Mouse (Mus musculus): ENCODE data around the gene Ndst2. TPM values are rescaled to one million over a fixed set of nuclear protein-coding genes. Genes with fewer than 3 reads are reported as not detected.
"Not testable (repeated sequence)": the region's sequence is repeated elsewhere in the genome, so short reads cannot be mapped to it uniquely, and the experiment has no call there.

The Ndst2 gene
- total RNA-seq, 2 experiments from 2014 or later = 7.2 to 27.8 TPM

DNA sequence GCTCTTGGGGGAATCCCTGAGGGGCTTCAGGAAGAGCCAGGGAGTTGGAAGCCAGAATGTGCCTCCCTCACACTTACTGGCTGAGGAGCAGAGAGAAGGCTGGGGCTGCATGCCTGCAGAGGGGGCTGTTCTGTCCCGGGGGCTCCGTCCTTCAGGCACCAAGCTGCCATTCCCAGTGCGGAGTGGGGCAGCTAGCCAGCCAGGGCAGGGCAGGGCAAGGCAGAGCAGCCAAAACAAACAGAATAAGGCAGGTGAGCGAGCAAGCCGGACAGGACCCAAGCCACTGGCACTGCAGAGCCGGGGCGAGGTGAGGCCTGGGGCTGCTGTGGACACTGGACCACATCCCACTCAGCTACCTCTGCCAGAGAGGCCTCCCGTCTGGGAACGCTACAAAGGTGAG lies 6.9 kb upstream of the Ndst2 start:
- ATAC-seq (replicated peaks; ENCODE audit: poor library complexity, severe bottlenecking) = no peak

DNA sequence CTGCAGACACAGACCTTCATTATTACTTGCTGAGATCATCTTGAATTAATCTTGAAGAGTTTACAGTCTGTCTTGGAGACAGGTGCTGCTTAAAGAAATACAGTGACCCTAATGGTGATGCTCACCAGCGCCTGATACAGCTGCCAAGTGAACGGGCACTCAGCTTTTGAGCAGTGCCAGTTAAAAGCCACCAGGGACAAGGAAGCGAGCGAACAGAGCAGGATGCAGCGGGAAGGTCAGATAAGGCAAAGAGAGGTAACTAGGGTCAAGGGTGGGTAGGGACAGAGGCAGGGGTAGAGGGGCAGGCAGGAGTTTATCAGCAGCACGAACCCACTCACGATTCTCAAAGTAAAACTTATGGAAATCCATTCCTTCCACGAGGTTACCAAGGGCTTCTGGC lies 4.1 kb upstream of the Ndst2 start:
- no peak for ATAC-seq (replicated peaks; ENCODE audit: poor library complexity, severe bottlenecking)

- peak; percentile 54 for ATAC-seq (replicated peaks; ENCODE audit: poor library complexity, severe bottlenecking)
Observed at GRCm38 (mm10) chr14:20737306-20737705, 2.9 kb upstream of the Ndst2 start.

GRCm38 (mm10) chr14:20735892-20736390 lies 1.6 kb upstream of the Ndst2 start:
- ATAC-seq (replicated peaks; ENCODE audit: poor library complexity, severe bottlenecking) = no peak

DNA sequence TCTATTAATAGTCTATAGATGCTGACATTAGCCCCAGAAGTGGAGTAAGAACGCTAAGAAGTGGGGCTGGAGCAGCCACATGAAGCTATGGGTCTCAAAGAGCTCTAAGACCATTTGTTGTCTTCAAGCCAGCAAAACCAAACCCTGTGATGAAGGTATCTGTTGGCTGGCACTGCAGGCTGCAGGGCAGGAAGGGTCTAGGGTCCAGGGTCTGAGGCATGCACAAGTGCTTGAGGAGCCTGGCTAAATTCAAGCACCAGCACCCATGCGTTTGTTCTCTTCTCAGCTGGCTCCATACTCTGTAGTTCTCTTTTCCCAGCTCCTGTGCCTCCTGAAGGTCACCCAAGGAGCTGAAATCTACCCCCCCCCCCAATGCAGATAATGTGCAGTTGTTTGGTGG lies 690 bp upstream of the Ndst2 start:
- no peak for ATAC-seq (replicated peaks; ENCODE audit: poor library complexity, severe bottlenecking)

GRCm38 (mm10) chr14:20733041-20733951 lies 1.1 kb downstream of the Ndst2 start:
- ATAC-seq (replicated peaks; ENCODE audit: poor library complexity, severe bottlenecking) = peak; percentile 33

DNA sequence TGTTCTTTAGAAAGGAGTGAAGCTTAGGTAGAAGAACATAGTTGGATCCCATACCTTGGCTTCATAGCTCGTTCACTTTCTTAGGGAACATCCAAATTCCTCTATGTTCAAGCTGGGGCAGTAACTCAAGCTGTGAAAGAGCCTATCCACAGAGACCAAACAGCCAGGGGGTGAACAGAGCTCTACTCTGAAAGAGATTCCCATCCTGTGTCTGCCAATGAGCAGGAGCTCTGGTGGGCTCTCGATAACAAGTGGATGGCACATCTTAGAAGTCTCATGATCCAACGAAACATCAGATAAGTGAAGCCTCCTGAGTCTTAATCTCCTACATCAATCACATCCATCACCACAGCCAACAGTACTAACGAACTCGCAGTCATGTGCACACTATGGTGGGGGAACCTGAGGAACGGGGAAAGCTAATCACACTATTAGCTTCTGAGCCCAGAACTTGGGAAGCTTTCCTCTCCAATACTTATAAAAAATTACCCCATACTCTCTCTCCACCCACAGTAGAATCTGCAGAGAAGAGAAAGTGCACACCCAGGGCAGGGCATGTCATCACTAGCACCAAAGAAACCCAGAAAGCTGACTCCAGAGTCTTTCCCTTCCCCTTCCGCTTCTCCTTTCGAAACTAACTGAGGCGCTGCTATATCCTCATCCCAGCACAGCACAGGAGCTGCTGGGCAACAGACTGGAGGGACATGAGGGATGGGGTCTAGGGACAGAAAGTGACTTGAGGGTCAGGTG lies 3.3 kb downstream of the Ndst2 start:
- ATAC-seq (replicated peaks; ENCODE audit: poor library complexity, severe bottlenecking) = peak; percentile 13; the same call in 1 of the 2 replicates

GRCm38 (mm10) chr14:20729871-20730270 lies 4.5 kb downstream of the Ndst2 start:
- no peak for ATAC-seq (replicated peaks; ENCODE audit: poor library complexity, severe bottlenecking)

DNA sequence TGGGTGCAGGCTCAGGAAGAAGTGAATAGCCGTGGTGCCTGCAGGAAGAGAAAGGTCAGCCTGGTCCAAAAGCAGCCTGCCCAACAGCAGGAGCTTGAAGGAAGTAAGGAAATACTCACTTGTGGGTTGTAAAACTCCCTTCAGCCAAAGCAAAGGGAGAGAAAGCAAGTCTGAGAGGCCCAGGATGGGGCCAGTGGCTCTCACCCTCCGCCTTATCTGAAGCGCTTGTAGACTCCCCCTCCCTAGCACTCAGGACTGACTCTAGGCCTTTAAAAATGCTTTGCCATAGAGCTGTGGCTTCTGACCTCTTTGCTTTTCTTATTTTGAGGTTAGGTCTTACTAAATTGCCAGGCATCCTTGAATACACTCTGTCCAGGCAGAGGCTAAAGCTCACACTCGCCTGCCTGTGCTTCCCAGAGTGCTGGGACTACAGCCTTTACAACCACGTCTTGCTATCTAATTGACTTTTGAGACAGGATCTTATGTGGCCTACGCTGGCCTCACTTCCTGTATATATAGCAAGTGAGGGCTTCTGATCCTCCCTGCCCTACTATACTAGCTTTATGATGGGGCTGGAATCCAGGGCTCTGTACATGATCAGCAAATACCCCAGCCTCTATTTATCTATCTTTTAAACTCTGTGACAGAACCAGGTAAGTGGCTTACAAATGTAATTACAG lies 8.6 kb downstream of the Ndst2 start:
- ATAC-seq (replicated peaks; ENCODE audit: poor library complexity, severe bottlenecking) = no peak

DNA sequence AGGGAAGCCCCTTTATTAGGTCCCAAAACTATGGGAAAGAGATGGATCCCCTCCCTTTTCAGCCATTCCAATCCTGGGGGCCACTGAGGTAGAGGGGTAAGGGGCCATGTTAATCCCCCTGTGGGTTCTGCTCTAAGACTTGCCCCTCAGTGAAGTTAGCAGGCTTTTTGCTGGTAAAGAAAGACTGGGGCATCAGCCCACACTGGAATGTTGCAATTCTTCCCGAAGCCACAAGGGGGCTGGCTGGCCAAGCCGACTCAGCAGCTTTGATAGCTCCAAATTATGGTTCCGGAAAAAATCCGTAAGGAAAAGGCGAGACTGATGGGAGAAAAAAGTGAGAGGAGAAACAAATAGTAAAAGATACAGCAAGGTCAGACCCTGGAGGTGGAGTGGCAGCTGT lies 10.3 kb downstream of the Ndst2 start:
- ATAC-seq (replicated peaks; ENCODE audit: poor library complexity, severe bottlenecking) = no peak; the same call in 1 of the 2 replicates

DNA sequence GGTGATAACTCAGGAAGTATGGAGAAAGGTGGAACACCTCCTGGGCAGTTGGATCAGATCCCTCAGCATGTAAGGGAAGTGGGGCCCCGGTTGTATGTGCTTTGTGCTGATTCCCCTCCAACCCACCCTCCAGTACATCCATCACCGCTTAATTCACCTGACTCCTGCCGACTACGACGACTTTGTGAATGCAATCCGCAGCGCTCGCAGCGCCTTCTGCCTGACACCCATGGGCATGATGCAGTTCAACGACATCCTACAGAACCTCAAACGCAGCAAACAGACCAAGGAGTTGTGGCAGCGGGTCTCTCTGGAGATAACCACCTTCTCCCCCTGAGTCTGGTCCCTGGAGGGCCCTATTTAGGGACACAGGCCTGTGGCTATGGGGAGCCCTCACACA lies 11.4 kb downstream of the Ndst2 start:
- ATAC-seq (replicated peaks; ENCODE audit: poor library complexity, severe bottlenecking) = no peak

DNA sequence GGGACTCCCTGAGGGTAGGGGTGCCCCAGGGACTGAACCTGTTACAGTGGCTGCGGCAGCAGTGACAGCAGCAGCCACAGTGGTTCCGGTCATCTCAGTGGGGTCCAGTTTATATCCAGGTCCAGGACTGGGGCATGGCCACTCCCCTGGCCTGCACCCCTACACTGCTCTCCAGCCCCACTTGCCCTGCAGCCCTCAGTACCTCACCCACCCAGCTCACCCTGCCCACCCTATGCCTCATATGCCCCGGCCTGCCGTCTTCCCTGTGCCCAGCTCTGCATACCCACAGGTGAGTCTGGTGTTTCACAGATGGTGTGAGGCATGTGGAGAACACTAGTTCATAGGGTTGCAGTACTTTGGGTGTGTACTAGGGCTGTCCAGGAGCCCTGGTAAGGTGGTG lies 13.0 kb downstream of the Ndst2 start:
- no peak for ATAC-seq (replicated peaks; ENCODE audit: poor library complexity, severe bottlenecking)

GRCm38 (mm10) chr14:20719767-20720166 lies 14.6 kb downstream of the Ndst2 start:
- no peak for ATAC-seq (replicated peaks; ENCODE audit: poor library complexity, severe bottlenecking)

DNA sequence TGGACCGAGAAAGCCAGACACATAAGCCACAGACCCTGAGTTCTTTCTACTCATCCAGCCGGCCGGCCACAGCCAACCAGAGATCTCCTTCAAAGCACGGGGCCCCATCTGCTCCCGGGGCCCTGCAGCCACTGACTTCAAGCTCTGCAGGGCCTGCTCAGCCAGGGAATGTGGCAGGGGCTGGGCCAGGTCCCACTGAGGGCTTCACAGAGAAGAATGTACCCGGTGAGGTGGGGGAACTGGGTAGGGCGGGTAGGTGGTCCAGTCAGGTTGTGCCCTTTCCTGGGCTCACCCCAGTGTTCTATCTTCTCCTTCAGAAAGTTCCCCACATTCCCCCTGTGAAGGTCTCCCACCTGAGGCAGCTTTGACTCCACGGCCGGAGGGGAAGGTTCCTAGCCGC lies 15.9 kb downstream of the Ndst2 start:
- no peak for ATAC-seq (replicated peaks; ENCODE audit: poor library complexity, severe bottlenecking)

DNA sequence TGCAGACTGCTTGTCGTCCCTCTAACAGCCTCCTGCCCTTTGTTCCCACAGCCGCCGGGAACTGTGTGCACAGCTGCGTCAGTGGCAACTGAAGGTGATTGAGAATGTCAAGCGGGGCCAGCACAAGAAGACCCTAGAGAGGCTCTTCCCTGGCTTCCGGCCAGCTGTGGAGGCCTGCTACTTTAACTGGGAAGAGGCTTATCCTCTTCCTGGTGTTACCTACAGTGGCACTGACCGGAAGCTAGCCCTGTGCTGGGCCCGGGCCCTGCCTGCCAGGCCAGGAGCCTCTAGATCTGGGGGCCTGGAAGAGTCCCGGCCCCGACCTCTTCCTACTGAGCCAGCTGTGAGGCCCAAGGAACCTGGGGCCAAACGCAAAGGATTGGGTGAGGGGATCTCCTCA lies 20.5 kb downstream of the Ndst2 start:
- no peak for ATAC-seq (replicated peaks; ENCODE audit: poor library complexity, severe bottlenecking)

GRCm38 (mm10) chr14:20708239-20708638 lies 26.1 kb downstream of the Ndst2 start:
- ATAC-seq (replicated peaks; ENCODE audit: poor library complexity, severe bottlenecking) = no peak

DNA sequence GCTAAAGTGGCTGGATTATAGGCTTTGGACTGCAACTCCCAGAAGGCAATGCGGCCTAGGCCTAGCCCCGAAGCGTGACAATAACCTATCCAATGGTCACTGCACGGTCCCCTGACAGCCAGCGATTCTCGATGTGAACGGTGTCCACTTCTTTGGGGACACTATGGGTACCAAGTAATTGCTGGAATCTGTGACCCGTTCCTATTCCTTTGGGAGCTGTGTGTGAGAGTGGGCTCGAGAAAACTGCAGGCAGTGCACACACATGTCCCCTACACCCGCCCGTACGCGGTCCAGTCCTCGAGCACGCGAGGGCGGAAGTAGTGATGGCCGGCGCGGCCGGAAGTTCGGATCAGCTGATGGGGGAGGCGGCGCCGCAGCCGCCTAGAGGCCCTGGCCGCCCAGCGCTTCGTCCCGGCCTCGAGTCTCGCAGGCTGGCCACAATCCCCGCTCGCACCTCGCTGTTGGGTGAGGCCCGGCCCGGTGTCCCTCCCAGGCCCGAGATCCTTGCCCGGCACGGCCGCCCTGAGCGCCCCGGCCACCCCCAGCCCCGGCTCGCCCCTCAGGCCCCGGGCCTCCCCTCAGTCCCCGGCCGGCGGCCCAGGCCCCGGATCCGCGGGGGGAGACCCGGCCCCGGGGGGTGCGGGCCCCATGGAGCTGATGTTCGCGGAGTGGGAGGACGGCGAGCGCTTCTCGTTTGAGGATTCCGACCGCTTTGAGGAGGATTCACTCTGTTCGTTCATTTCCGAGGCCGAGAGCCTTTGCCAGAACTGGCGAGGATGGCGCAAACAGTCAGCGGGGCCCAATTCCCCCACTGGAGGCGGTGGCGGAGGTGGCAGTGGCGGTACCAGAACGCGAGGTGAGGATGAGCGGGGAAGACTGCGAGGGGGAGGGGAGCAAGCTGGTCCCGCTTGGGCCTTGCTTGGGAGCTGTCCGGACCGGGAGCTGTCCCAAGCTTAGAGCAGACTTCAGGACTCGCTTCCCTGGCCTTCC lies 26.9 kb downstream of the Ndst2 start, which contains the start of gene Zswim8:
Gene Zswim8 (plus strand): TSS at position 352 of the 990 bp plus-strand sequence.
- ATAC-seq (replicated peaks; ENCODE audit: poor library complexity, severe bottlenecking) = peak; percentile 73

DNA sequence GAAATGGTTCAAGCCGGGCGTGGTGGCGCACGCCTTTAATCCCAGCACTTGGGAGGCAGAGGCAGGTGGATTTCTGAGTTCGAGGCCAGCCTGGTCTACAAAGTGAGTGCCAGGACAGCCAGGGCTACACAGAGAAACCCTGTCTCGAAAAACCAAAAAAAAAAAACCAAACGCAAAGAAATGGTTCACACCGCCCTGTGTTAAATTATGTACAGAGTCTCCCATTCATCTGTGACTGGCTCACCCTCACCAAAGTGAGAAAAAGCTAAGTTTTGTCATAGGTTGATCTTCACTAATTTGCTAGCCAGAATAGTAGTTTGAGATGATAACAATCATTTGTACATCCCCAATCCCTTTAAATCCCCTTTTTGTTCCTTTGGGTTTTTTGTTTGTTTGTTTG lies 30.9 kb downstream of the Ndst2 start:
- ATAC-seq (replicated peaks; ENCODE audit: poor library complexity, severe bottlenecking) = not testable (repeated sequence)

- ATAC-seq (replicated peaks; ENCODE audit: poor library complexity, severe bottlenecking) = peak; percentile 85
Observed at GRCm38 (mm10) chr14:20702741-20703381, 31.5 kb downstream of the Ndst2 start, which contains the start of gene Chchd1. Gene Chchd1 (plus strand): TSS chr14:20703006.
